Mouse (Mus musculus): ENCODE data around the gene Gm11239. TPM values are rescaled to one million over a fixed set of nuclear protein-coding genes. Genes with fewer than 3 reads are reported as not detected.
"Not testable (repeated sequence)": the region's sequence is repeated elsewhere in the genome, so short reads cannot be mapped to it uniquely, and the experiment has no call there.

Gm11239 gene
- polyA plus RNA-seq (2014; fragmentation: Nextera tagmentation; extraction: Ambion mirVana) = not detected in 2 replicates

- DNase-seq (ENCODE audit: low spot score); H3K27me3 ChIP-seq (replicated peaks; ENCODE audit: control insufficient read depth, insufficient read depth, low read length); H3K27ac ChIP-seq (replicated peaks; ENCODE audit: low read depth, low read length); ATAC-seq (ENCODE audit: low read depth); H3K4me2 ChIP-seq (ENCODE audit: low read depth, low read length); H3K9ac ChIP-seq (ENCODE audit: low read depth, low read length); H3K36me3 ChIP-seq (ENCODE audit: control insufficient read depth, insufficient read depth, low read length); H3K9me3 ChIP-seq (ENCODE audit: control insufficient read depth, low read length); H3K4me3 ChIP-seq (ENCODE audit: low read depth, low read length); H3K4me1 ChIP-seq (ENCODE audit: control insufficient read depth, insufficient read depth, low read length): not testable (repeated sequence)
- no CpG with 5 or more reads among the region's 4 CpGs for WGBS
Measured at GRCm38 (mm10) chr4:73668054-73668453, at the start of gene Gm11239. Gene Gm11239, plus strand, starts transcription at chr4:73668354.

DNA sequence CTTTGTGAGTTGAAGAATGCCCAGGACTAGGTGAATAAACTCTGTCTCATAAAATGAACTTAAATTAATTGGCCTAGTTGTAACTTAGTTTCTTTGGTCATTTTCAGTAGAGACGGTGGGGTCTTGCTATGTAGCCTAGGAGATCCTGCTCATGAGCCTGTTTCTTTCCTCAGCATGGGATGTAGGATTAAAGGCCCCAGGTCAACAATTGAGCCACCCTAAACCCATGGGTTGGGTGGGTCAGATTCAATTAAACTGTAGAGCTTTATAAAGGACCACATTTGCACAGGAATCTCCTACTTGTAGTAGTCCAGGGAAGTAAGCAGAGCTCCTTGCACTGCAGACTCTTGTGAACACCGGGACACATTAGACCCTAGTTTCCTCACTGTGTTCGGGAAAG is 45.5 kb upstream of the Gm11239 start, which contains the start of gene Gm11237:
Gene Gm11237, plus strand, starts transcription at position 301 of the 400 bp plus-strand sequence.
- not testable (repeated sequence) for DNase-seq (ENCODE audit: low spot score); H3K27me3 ChIP-seq (replicated peaks; ENCODE audit: control insufficient read depth, insufficient read depth, low read length); H3K36me3 ChIP-seq (ENCODE audit: control insufficient read depth, insufficient read depth, low read length); H3K9me3 ChIP-seq (ENCODE audit: control insufficient read depth, low read length); H3K4me3 ChIP-seq (ENCODE audit: low read depth, low read length); H3K4me2 ChIP-seq (ENCODE audit: low read depth, low read length); H3K27ac ChIP-seq (replicated peaks; ENCODE audit: low read depth, low read length); ATAC-seq (ENCODE audit: low read depth); H3K9ac ChIP-seq (ENCODE audit: low read depth, low read length); H3K4me1 ChIP-seq (ENCODE audit: control insufficient read depth, insufficient read depth, low read length)
- no CpG with 5 or more reads among the region's 3 CpGs for WGBS

- H3K4me1 ChIP-seq (ENCODE audit: control insufficient read depth, insufficient read depth, low read length); H3K4me2 ChIP-seq (ENCODE audit: low read depth, low read length); DNase-seq (ENCODE audit: low spot score); ATAC-seq (ENCODE audit: low read depth); H3K36me3 ChIP-seq (ENCODE audit: control insufficient read depth, insufficient read depth, low read length); H3K27ac ChIP-seq (replicated peaks; ENCODE audit: low read depth, low read length); H3K9ac ChIP-seq (ENCODE audit: low read depth, low read length); H3K27me3 ChIP-seq (replicated peaks; ENCODE audit: control insufficient read depth, insufficient read depth, low read length); H3K9me3 ChIP-seq (ENCODE audit: control insufficient read depth, low read length); H3K4me3 ChIP-seq (ENCODE audit: low read depth, low read length): not testable (repeated sequence)
- WGBS = no CpG with 5 or more reads among the region's 4 CpGs
Measured at GRCm38 (mm10) chr4:73637821-73638220, 30.3 kb upstream of the Gm11239 start, which contains the start of gene Gm11236. Gene Gm11236, plus strand, starts transcription at chr4:73638121.

DNA sequence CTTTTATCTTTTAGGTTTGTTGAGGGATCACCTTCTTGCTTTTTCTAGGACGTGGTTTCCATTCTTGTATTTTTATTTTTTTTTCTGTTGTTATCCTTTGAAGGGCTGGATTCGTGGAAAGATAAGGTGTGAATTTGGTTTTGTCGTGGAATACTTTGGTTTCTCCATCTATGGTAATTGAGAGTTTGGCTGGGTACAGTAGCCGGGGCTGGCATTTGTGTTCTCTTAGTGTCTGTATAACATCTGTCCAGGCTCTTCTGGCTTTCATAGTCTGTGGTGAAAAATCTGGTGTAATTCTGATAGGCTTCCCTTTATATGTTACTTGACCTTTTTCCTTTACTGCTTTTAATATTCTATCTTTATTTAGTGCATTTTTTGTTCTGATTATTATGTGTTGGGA is 6.3 kb upstream of the Gm11239 start:
- not testable (repeated sequence) for H3K4me2 ChIP-seq (ENCODE audit: low read depth, low read length); H3K9ac ChIP-seq (ENCODE audit: low read depth, low read length); ATAC-seq (ENCODE audit: low read depth); H3K4me3 ChIP-seq (ENCODE audit: low read depth, low read length); H3K9me3 ChIP-seq (ENCODE audit: control insufficient read depth, low read length); H3K27me3 ChIP-seq (replicated peaks; ENCODE audit: control insufficient read depth, insufficient read depth, low read length); H3K36me3 ChIP-seq (ENCODE audit: control insufficient read depth, insufficient read depth, low read length); H3K4me1 ChIP-seq (ENCODE audit: control insufficient read depth, insufficient read depth, low read length); DNase-seq (ENCODE audit: low spot score); H3K27ac ChIP-seq (replicated peaks; ENCODE audit: low read depth, low read length)
- 86% methylated on average over 4 of the region's 4 CpGs for WGBS

DNA sequence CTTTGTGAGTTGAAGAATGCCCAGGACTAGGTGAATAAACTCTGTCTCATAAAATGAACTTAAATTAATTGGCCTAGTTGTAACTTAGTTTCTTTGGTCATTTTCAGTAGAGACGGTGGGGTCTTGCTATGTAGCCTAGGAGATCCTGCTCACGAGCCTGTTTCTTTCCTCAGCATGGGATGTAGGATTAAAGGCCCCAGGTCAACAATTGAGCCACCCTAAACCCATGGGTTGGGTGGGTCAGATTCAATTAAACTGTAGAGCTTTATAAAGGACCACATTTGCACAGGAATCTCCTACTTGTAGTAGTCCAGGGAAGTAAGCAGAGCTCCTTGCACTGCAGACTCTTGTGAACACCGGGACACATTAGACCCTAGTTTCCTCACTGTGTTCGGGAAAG is 15.1 kb downstream of the Gm11239 start, which contains the start of gene Gm428:
Gene Gm428, plus strand, starts transcription at position 301 of the 400 bp plus-strand sequence.
- H3K9me3 ChIP-seq (ENCODE audit: control insufficient read depth, low read length); DNase-seq (ENCODE audit: low spot score); H3K4me2 ChIP-seq (ENCODE audit: low read depth, low read length); H3K9ac ChIP-seq (ENCODE audit: low read depth, low read length); H3K4me1 ChIP-seq (ENCODE audit: control insufficient read depth, insufficient read depth, low read length); H3K4me3 ChIP-seq (ENCODE audit: low read depth, low read length); H3K36me3 ChIP-seq (ENCODE audit: control insufficient read depth, insufficient read depth, low read length); ATAC-seq (ENCODE audit: low read depth); H3K27ac ChIP-seq (replicated peaks; ENCODE audit: low read depth, low read length); H3K27me3 ChIP-seq (replicated peaks; ENCODE audit: control insufficient read depth, insufficient read depth, low read length): not testable (repeated sequence)
- no CpG with 5 or more reads among the region's 4 CpGs for WGBS

- H3K27ac ChIP-seq (replicated peaks; ENCODE audit: low read depth, low read length) = no peak overlapping the region
- ATAC-seq (ENCODE audit: low read depth) (no peak), DNase-seq (ENCODE audit: low spot score) (no peak)
- H3K4me1 ChIP-seq (ENCODE audit: control insufficient read depth, insufficient read depth, low read length) = no peaks in the 10 kb centered on the region
- no peak overlapping the region for H3K9ac ChIP-seq (ENCODE audit: low read depth, low read length)
- no peaks in the 10 kb centered on the region for H3K9me3 ChIP-seq (ENCODE audit: control insufficient read depth, low read length)
- H3K4me3 ChIP-seq (ENCODE audit: low read depth, low read length) = no peak overlapping the region
- WGBS = 88% methylated on average over 1 of the region's 1 CpGs
- no peaks in the 10 kb centered on the region for H3K27me3 ChIP-seq (replicated peaks; ENCODE audit: control insufficient read depth, insufficient read depth, low read length)
- no peaks in the 10 kb centered on the region for H3K36me3 ChIP-seq (ENCODE audit: control insufficient read depth, insufficient read depth, low read length)
- no peak overlapping the region for H3K4me2 ChIP-seq (ENCODE audit: low read depth, low read length)
Measured at GRCm38 (mm10) chr4:73718761-73719160, 50.6 kb downstream of the Gm11239 start.

GRCm38 (mm10) chr4:73719819-73720218 is 51.7 kb downstream of the Gm11239 start:
- ATAC-seq (ENCODE audit: low read depth) (no peak), DNase-seq (ENCODE audit: low spot score) (no peak)
- Histone ChIP-seq H3K4me2 (ENCODE audit: low read depth, low read length) (no peak overlapping the region), H3K4me3 (ENCODE audit: low read depth, low read length) (no peak overlapping the region), H3K9ac (ENCODE audit: low read depth, low read length) (no peak overlapping the region), H3K36me3 (ENCODE audit: control insufficient read depth, insufficient read depth, low read length) (no peaks in the 10 kb centered on the region), H3K27me3 (replicated peaks; ENCODE audit: control insufficient read depth, insufficient read depth, low read length) (no peaks in the 10 kb centered on the region), H3K9me3 (ENCODE audit: control insufficient read depth, low read length) (no peaks in the 10 kb centered on the region), H3K4me1 (ENCODE audit: control insufficient read depth, insufficient read depth, low read length) (no peaks in the 10 kb centered on the region), H3K27ac (replicated peaks; ENCODE audit: low read depth, low read length) (no peak overlapping the region)

Other genes starting within 250 kb of the Gm11239 start
- gene Gm11238, start 60.5 kb upstream of the Gm11239 start, polyA plus RNA-seq (2014; fragmentation: Nextera tagmentation; extraction: Ambion mirVana) = not detected in 2 replicates
- not detected in 2 replicates for gene Gm11237, start 45.4 kb upstream of the Gm11239 start, polyA plus RNA-seq (2014; fragmentation: Nextera tagmentation; extraction: Ambion mirVana)
- not detected in 2 replicates for gene Gm11236, start 30.2 kb upstream of the Gm11239 start, polyA plus RNA-seq (2014; fragmentation: Nextera tagmentation; extraction: Ambion mirVana)
- not detected in 2 replicates for gene Gm428, start 15.2 kb downstream of the Gm11239 start, polyA plus RNA-seq (2014; fragmentation: Nextera tagmentation; extraction: Ambion mirVana)
- 2.0 and 3.8 TPM in 2 replicates for gene Rasef, start 122.6 kb downstream of the Gm11239 start, polyA plus RNA-seq (2014; fragmentation: Nextera tagmentation; extraction: Ambion mirVana)
- gene Gm11758, start 207.9 kb downstream of the Gm11239 start, polyA plus RNA-seq (2014; fragmentation: Nextera tagmentation; extraction: Ambion mirVana) = not detected in 2 replicates
- gene Gm11757, start 222.8 kb downstream of the Gm11239 start, polyA plus RNA-seq (2014; fragmentation: Nextera tagmentation; extraction: Ambion mirVana) = not detected in 2 replicates
- gene Gm13871, start 237.6 kb downstream of the Gm11239 start, polyA plus RNA-seq (2014; fragmentation: Nextera tagmentation; extraction: Ambion mirVana) = not detected in 2 replicates

All from embryonic facial prominence, embryonic 14.5 days (tissue).